Mouse (Mus musculus): ENCODE measurements around the gene Tet3. TPM values are rescaled to one million over a fixed set of nuclear protein-coding genes. Genes with fewer than 3 reads are reported as not detected.

The Tet3 gene
- polyA plus RNA-seq, 1 experiment, result 7.4 TPM

- Histone ChIP-seq H3K4me1 (ENCODE audit: control insufficient read depth, insufficient read depth, low read length) (no peaks in the 10 kb centered on the region), H3K27ac (ENCODE audit: insufficient read depth, low read length) (no peak overlapping the region), H3K9me3 (replicated peaks; ENCODE audit: control insufficient read depth, insufficient read depth, low read length, poor library complexity, severe bottlenecking) (no peaks in the 10 kb centered on the region), H3K9ac (ENCODE audit: low read depth, poor library complexity, severe bottlenecking) (no peak overlapping the region), H3K27me3 (ENCODE audit: control insufficient read depth, insufficient read depth, low read length, poor library complexity, severe bottlenecking) (no peaks in the 10 kb centered on the region), H3K36me3 (ENCODE audit: control insufficient read depth, insufficient read depth, low read length, poor library complexity, severe bottlenecking) (no peaks in the 10 kb centered on the region), H3K4me3 (ENCODE audit: low read depth, low read length) (no peak overlapping the region)
- TF ChIP-seq CTCF (IDR thresholded peaks at IDR 0.05; ENCODE audit: low read depth, low read length) (no peak), EP300 (IDR thresholded peaks at IDR 0.05; ENCODE audit: insufficient read depth, low read depth, low read length) (no peak), POLR2A (IDR thresholded peaks at IDR 0.05; ENCODE audit: insufficient read depth, low read length) (no peak)
Measured at GRCm38 (mm10) chr6:83440197-83440509, 18.7 kb downstream of the Tet3 start.

- Histone ChIP-seq H3K4me3 (ENCODE audit: low read depth, low read length) (no peak overlapping the region), H3K27ac (ENCODE audit: insufficient read depth, low read length) (no peak overlapping the region), H3K36me3 (ENCODE audit: control insufficient read depth, insufficient read depth, low read length, poor library complexity, severe bottlenecking) (no peaks in the 10 kb centered on the region), H3K9ac (ENCODE audit: low read depth, poor library complexity, severe bottlenecking) (no peak overlapping the region), H3K4me1 (ENCODE audit: control insufficient read depth, insufficient read depth, low read length) (no peaks in the 10 kb centered on the region), H3K27me3 (ENCODE audit: control insufficient read depth, insufficient read depth, low read length, poor library complexity, severe bottlenecking) (no peaks in the 10 kb centered on the region), H3K9me3 (replicated peaks; ENCODE audit: control insufficient read depth, insufficient read depth, low read length, poor library complexity, severe bottlenecking) (no peaks in the 10 kb centered on the region)
- no peak for TF ChIP-seq EP300 (IDR thresholded peaks at IDR 0.05; ENCODE audit: insufficient read depth, low read depth, low read length)
- no peak for TF ChIP-seq POLR2A (IDR thresholded peaks at IDR 0.05; ENCODE audit: insufficient read depth, low read length)
- TF ChIP-seq CTCF (IDR thresholded peaks at IDR 0.05; ENCODE audit: low read depth, low read length), result no peak
Measured at GRCm38 (mm10) chr6:83439781-83440180, 19.1 kb downstream of the Tet3 start.

- H3K4me1 ChIP-seq (ENCODE audit: control insufficient read depth, insufficient read depth, low read length), result no peaks in the 10 kb centered on the region
- no peaks in the 10 kb centered on the region for H3K27me3 ChIP-seq (ENCODE audit: control insufficient read depth, insufficient read depth, low read length, poor library complexity, severe bottlenecking)
- TF ChIP-seq CTCF (IDR thresholded peaks at IDR 0.05; ENCODE audit: low read depth, low read length), result no peak
- TF ChIP-seq POLR2A (IDR thresholded peaks at IDR 0.05; ENCODE audit: insufficient read depth, low read length), result no peak
- no peak for TF ChIP-seq EP300 (IDR thresholded peaks at IDR 0.05; ENCODE audit: insufficient read depth, low read depth, low read length)
- no peaks in the 10 kb centered on the region for H3K36me3 ChIP-seq (ENCODE audit: control insufficient read depth, insufficient read depth, low read length, poor library complexity, severe bottlenecking)
- H3K4me3 ChIP-seq (ENCODE audit: low read depth, low read length), result no peak overlapping the region
- H3K27ac ChIP-seq (ENCODE audit: insufficient read depth, low read length), result no peak overlapping the region
- no peaks in the 10 kb centered on the region for H3K9me3 ChIP-seq (replicated peaks; ENCODE audit: control insufficient read depth, insufficient read depth, low read length, poor library complexity, severe bottlenecking)
- no peak overlapping the region for H3K9ac ChIP-seq (ENCODE audit: low read depth, poor library complexity, severe bottlenecking)
Measured at GRCm38 (mm10) chr6:83439119-83439767, 19.6 kb downstream of the Tet3 start.

GRCm38 (mm10) chr6:83438584-83438983, 20.3 kb downstream of the Tet3 start:
- H3K9ac ChIP-seq (ENCODE audit: low read depth, poor library complexity, severe bottlenecking), result no peak overlapping the region
- H3K4me1 ChIP-seq (ENCODE audit: control insufficient read depth, insufficient read depth, low read length), result no peaks in the 10 kb centered on the region
- H3K27ac ChIP-seq (ENCODE audit: insufficient read depth, low read length), result no peak overlapping the region
- H3K9me3 ChIP-seq (replicated peaks; ENCODE audit: control insufficient read depth, insufficient read depth, low read length, poor library complexity, severe bottlenecking), result no peaks in the 10 kb centered on the region
- TF ChIP-seq CTCF (IDR thresholded peaks at IDR 0.05; ENCODE audit: low read depth, low read length) (no peak), EP300 (IDR thresholded peaks at IDR 0.05; ENCODE audit: insufficient read depth, low read depth, low read length) (no peak), POLR2A (IDR thresholded peaks at IDR 0.05; ENCODE audit: insufficient read depth, low read length) (no peak)
- no peaks in the 10 kb centered on the region for H3K36me3 ChIP-seq (ENCODE audit: control insufficient read depth, insufficient read depth, low read length, poor library complexity, severe bottlenecking)
- H3K4me3 ChIP-seq (ENCODE audit: low read depth, low read length), result no peak overlapping the region
- H3K27me3 ChIP-seq (ENCODE audit: control insufficient read depth, insufficient read depth, low read length, poor library complexity, severe bottlenecking), result no peaks in the 10 kb centered on the region

- Histone ChIP-seq H3K36me3 (ENCODE audit: control insufficient read depth, insufficient read depth, low read length, poor library complexity, severe bottlenecking) (no peaks in the 10 kb centered on the region), H3K9ac (ENCODE audit: low read depth, poor library complexity, severe bottlenecking) (no peak overlapping the region), H3K4me3 (ENCODE audit: low read depth, low read length) (no peak overlapping the region), H3K27me3 (ENCODE audit: control insufficient read depth, insufficient read depth, low read length, poor library complexity, severe bottlenecking) (no peaks in the 10 kb centered on the region), H3K27ac (ENCODE audit: insufficient read depth, low read length) (no peak overlapping the region), H3K9me3 (replicated peaks; ENCODE audit: control insufficient read depth, insufficient read depth, low read length, poor library complexity, severe bottlenecking) (no peaks in the 10 kb centered on the region), H3K4me1 (ENCODE audit: control insufficient read depth, insufficient read depth, low read length) (no peaks in the 10 kb centered on the region)
- TF ChIP-seq EP300 (IDR thresholded peaks at IDR 0.05; ENCODE audit: insufficient read depth, low read depth, low read length) (no peak), POLR2A (IDR thresholded peaks at IDR 0.05; ENCODE audit: insufficient read depth, low read length) (no peak), CTCF (IDR thresholded peaks at IDR 0.05; ENCODE audit: low read depth, low read length) (no peak)
Measured at GRCm38 (mm10) chr6:83437802-83438201, 21.1 kb downstream of the Tet3 start.

GRCm38 (mm10) chr6:83437225-83437624, 21.7 kb downstream of the Tet3 start:
- Histone ChIP-seq H3K4me1 (ENCODE audit: control insufficient read depth, insufficient read depth, low read length) (no peaks in the 10 kb centered on the region), H3K36me3 (ENCODE audit: control insufficient read depth, insufficient read depth, low read length, poor library complexity, severe bottlenecking) (no peaks in the 10 kb centered on the region)
- TF ChIP-seq CTCF (IDR thresholded peaks at IDR 0.05; ENCODE audit: low read depth, low read length) (no peak), POLR2A (IDR thresholded peaks at IDR 0.05; ENCODE audit: insufficient read depth, low read length) (no peak), EP300 (IDR thresholded peaks at IDR 0.05; ENCODE audit: insufficient read depth, low read depth, low read length) (no peak)

More at GRCm38 (mm10) chr6:83437225-83437624, 21.7 kb downstream of the Tet3 start:
- Histone ChIP-seq H3K27ac (ENCODE audit: insufficient read depth, low read length) (no peak overlapping the region), H3K9ac (ENCODE audit: low read depth, poor library complexity, severe bottlenecking) (no peak overlapping the region), H3K9me3 (replicated peaks; ENCODE audit: control insufficient read depth, insufficient read depth, low read length, poor library complexity, severe bottlenecking) (no peaks in the 10 kb centered on the region), H3K4me3 (ENCODE audit: low read depth, low read length) (no peak overlapping the region), H3K27me3 (ENCODE audit: control insufficient read depth, insufficient read depth, low read length, poor library complexity, severe bottlenecking) (no peaks in the 10 kb centered on the region)

All from ES-Bruce4 (cell line).